Mouse (Mus musculus) liver, adult 2 months (tissue): ENCODE results near the gene Jup. TPM values are rescaled to one million over a fixed set of nuclear protein-coding genes. Genes with fewer than 3 reads are reported as not detected.

Experiments used
- DNase-seq: peaks from one replicate; pipeline ENCODE4 v3.0.0-alpha.2; 2011; ENCODE audit warnings: low read depth, low spot score; ENCODE audit errors: extremely low read depth
- H3K27ac ChIP-seq: fragments of 200-500 bp; replicated peaks from 2 replicates; pipeline ENCODE4 v1.5.1; 2012; ENCODE audit warnings: low read depth, mild to moderate bottlenecking, control low read depth, inconsistent platforms, low read length; ENCODE audit not compliant: insufficient read depth
- H3K27me3 ChIP-seq: fragments of 200-500 bp; 2 replicates; pipeline ENCODE4 v1.6.1; 2012; ENCODE audit warnings: mild to moderate bottlenecking, moderate library complexity, low read length, inconsistent platforms; ENCODE audit not compliant: control insufficient read depth, insufficient read depth
- H3K36me3 ChIP-seq: fragments of 200-500 bp; 2 replicates; pipeline ENCODE4 v1.6.1; 2012; ENCODE audit warnings: low read length, inconsistent platforms; ENCODE audit not compliant: control insufficient read depth, insufficient read depth
- H3K4me1 ChIP-seq: fragments of 200-500 bp; 2 replicates; pipeline ENCODE4 v1.6.1; 2011; ENCODE audit warnings: low read length; ENCODE audit not compliant: control insufficient read depth, insufficient read depth
- H3K4me3 ChIP-seq: fragments of 200-500 bp; 2 replicates; pipeline ENCODE4 v1.5.1; 2011; ENCODE audit warnings: low read depth, mild to moderate bottlenecking, control low read depth, low read length, moderate library complexity; ENCODE audit not compliant: insufficient read depth
- H3K79me2 ChIP-seq: fragments of 200-500 bp; 2 replicates; pipeline ENCODE4 v1.6.1; 2012; ENCODE audit warnings: inconsistent platforms, mild to moderate bottlenecking, low read length, moderate library complexity; ENCODE audit not compliant: control insufficient read depth, insufficient read depth
- H3K9ac ChIP-seq: fragments of 200-500 bp; 2 replicates; pipeline ENCODE4 v1.6.1; 2012; ENCODE audit warnings: low read depth, mild to moderate bottlenecking, control low read depth, inconsistent platforms, low read length
- CTCF ChIP-seq: fragments of 200-500 bp; IDR thresholded peaks from 2 replicates; pipeline ENCODE4 v1.5.1; 2011; ENCODE audit warnings: low read depth, low read length, control low read depth
- POLR2A ChIP-seq: fragments of 200-500 bp; IDR thresholded peaks from 2 replicates; pipeline ENCODE4 v1.6.1; 2011; ENCODE audit warnings: low read length, control low read depth; ENCODE audit not compliant: insufficient read depth; ENCODE audit errors: extremely low read depth
- WGBS: fragments of 180-500 bp; shearing (Covaris S2); methylation state at CpG from one replicate; pipeline ENCODE4 v1.1.7; 2018; 5-methylcytosine and 5-hydroxymethylcytosine counted together
- polyA plus RNA-seq: library from polyadenylated mRNA; depleted of rRNA; stranded (reverse); fragments of >200 nt; gene quantifications from 2 replicates; pipeline ENCODE4 v1.2.3, GENCODE M21; 2012
- total RNA-seq: library from RNA; depleted of rRNA; stranded (reverse); fragments of >200 nt; gene quantifications from 2 replicates; pipeline ENCODE4 v1.2.3, GENCODE M21; 2014

The Jup gene
- total and polyA plus RNA-seq, 2 experiments = 18.3 to 69.5 TPM

GRCm38 (mm10) chr11:100386586-100386985 is 11.0 kb downstream of the Jup start:
- 81% methylated on average over 5 of the region's 5 CpGs for WGBS
- Histone ChIP-seq H3K4me3 (no peak overlapping the region), H3K27me3 (no peaks in the 10 kb centered on the region), H3K27ac (no peak overlapping the region), H3K9ac (no peak overlapping the region), H3K4me1 (peaks cover 17% of the 10 kb centered on the region), H3K79me2 (peaks cover 25% of the 10 kb centered on the region), H3K36me3 (peaks cover 18% of the 10 kb centered on the region; the same call in 1 of the 2 replicates)
- TF ChIP-seq CTCF (no peak), POLR2A (no peak)
- no peak for DNase-seq

- H3K9ac ChIP-seq = no peak overlapping the region
- H3K27ac ChIP-seq = no peak overlapping the region
- H3K4me3 ChIP-seq = no peak overlapping the region
- H3K27me3 ChIP-seq = no peaks in the 10 kb centered on the region
- no peak for DNase-seq
- no peak for TF ChIP-seq POLR2A
- no peak for TF ChIP-seq CTCF
- peaks cover 19% of the 10 kb centered on the region for H3K79me2 ChIP-seq
- H3K36me3 ChIP-seq = peaks cover 25% of the 10 kb centered on the region; the same call in 1 of the 2 replicates
- 98% methylated on average over 3 of the region's 3 CpGs for WGBS
- H3K4me1 ChIP-seq = peaks cover 5% of the 10 kb centered on the region
These were observed 12.5 kb downstream of the Jup start for GRCm38 (mm10) chr11:100385016-100385415.

GRCm38 (mm10) chr11:100382682-100383081 is 14.9 kb downstream of the Jup start:
- Histone ChIP-seq H3K27ac (no peak overlapping the region), H3K4me3 (no peak overlapping the region), H3K36me3 (peaks cover 34% of the 10 kb centered on the region), H3K79me2 (peaks cover 5% of the 10 kb centered on the region; the same call in 1 of the 2 replicates), H3K9ac (no peak overlapping the region), H3K4me1 (no peaks in the 10 kb centered on the region), H3K27me3 (no peaks in the 10 kb centered on the region)
- WGBS = 93% methylated on average over 6 of the region's 6 CpGs
- no peak for DNase-seq
- TF ChIP-seq POLR2A = no peak
- TF ChIP-seq CTCF = no peak

GRCm38 (mm10) chr11:100379311-100379710 is 18.3 kb downstream of the Jup start:
- WGBS = 74% methylated on average over 4 of the region's 4 CpGs
- no peak for DNase-seq
- Histone ChIP-seq H3K9ac (no peak overlapping the region), H3K79me2 (no peaks in the 10 kb centered on the region), H3K27ac (no peak overlapping the region), H3K4me1 (no peaks in the 10 kb centered on the region), H3K36me3 (peaks cover 41% of the 10 kb centered on the region), H3K27me3 (no peaks in the 10 kb centered on the region), H3K4me3 (no peak overlapping the region)
- TF ChIP-seq CTCF (no peak), POLR2A (no peak)

GRCm38 (mm10) chr11:100378446-100378845 is 19.1 kb downstream of the Jup start:
- DNase-seq = no peak
- Histone ChIP-seq H3K27me3 (no peaks in the 10 kb centered on the region), H3K27ac (no peak overlapping the region), H3K36me3 (peaks cover 43% of the 10 kb centered on the region), H3K4me1 (no peaks in the 10 kb centered on the region), H3K4me3 (no peak overlapping the region), H3K79me2 (no peaks in the 10 kb centered on the region), H3K9ac (no peak overlapping the region)
- TF ChIP-seq POLR2A (no peak), CTCF (no peak)
- 93% methylated on average over 5 of the region's 5 CpGs for WGBS

GRCm38 (mm10) chr11:100377989-100378388 is 19.6 kb downstream of the Jup start:
- Histone ChIP-seq H3K79me2 (no peaks in the 10 kb centered on the region), H3K4me3 (no peak overlapping the region), H3K9ac (no peak overlapping the region), H3K36me3 (peaks cover 46% of the 10 kb centered on the region), H3K27ac (no peak overlapping the region), H3K27me3 (no peaks in the 10 kb centered on the region), H3K4me1 (no peaks in the 10 kb centered on the region)
- DNase-seq = no peak
- TF ChIP-seq POLR2A = no peak
- TF ChIP-seq CTCF = no peak
- 90% methylated on average over 14 of the region's 14 CpGs for WGBS
